Mouse (Mus musculus) stomach, embryonic 15.5 days (tissue): ENCODE results near the gene Cpeb3. TPM values are rescaled to one million over a fixed set of nuclear protein-coding genes. Genes with fewer than 3 reads are reported as not detected.
A peak's percentile ranks its signal among the peaks of the same experiment; 100 is the strongest.
"Not testable (repeated sequence)": the region's sequence is repeated elsewhere in the genome, so short reads cannot be mapped to it uniquely, and the experiment has no call there.

ENCODE experiments used
- ATAC-seq: fragments of 200-750 bp; cut with Nextera tagmentation; 2 replicates; pipeline ENCODE4 v1.8.0; 2017; ENCODE audit warnings: low read depth, moderate number of reproducible peaks, moderate TSS enrichment; ENCODE audit not compliant: insufficient read depth, low FRiP score
- H3K27ac ChIP-seq: fragments of 300-500 bp; sonication (generic); 2 replicates; pipeline ENCODE4 v1.5.1; 2015; ENCODE audit warnings: mild to moderate bottlenecking, inconsistent platforms
- H3K27me3 ChIP-seq: fragments of 300-500 bp; sonication (generic); replicated peaks from 2 replicates; pipeline ENCODE4 v1.6.1; 2015; ENCODE audit warnings: inconsistent platforms
- H3K36me3 ChIP-seq: fragments of 300-500 bp; sonication (generic); 2 replicates; pipeline ENCODE4 v1.6.1; 2015; ENCODE audit warnings: inconsistent platforms
- H3K4me1 ChIP-seq: fragments of 300-500 bp; sonication (generic); 2 replicates; pipeline ENCODE4 v1.6.1; 2015; ENCODE audit warnings: inconsistent platforms
- H3K4me2 ChIP-seq: fragments of 300-500 bp; sonication (generic); 2 replicates; pipeline ENCODE4 v1.6.1; 2015; ENCODE audit warnings: mild to moderate bottlenecking, inconsistent platforms
- H3K4me3 ChIP-seq: fragments of 300-500 bp; sonication (generic); replicated peaks from 2 replicates; pipeline ENCODE4 v1.5.1; 2015; ENCODE audit warnings: inconsistent platforms
- H3K9ac ChIP-seq: fragments of 300-500 bp; sonication (generic); 2 replicates; pipeline ENCODE4 v1.6.1; 2015; ENCODE audit warnings: inconsistent platforms
- H3K9me3 ChIP-seq: fragments of 300-500 bp; sonication (generic); 2 replicates; pipeline ENCODE4 v1.6.1; 2016; ENCODE audit warnings: inconsistent platforms
- WGBS: fragments of 180-500 bp; shearing (Covaris S2); methylation state at CpG from one replicate; pipeline ENCODE4 v1.1.7; 2015; 5-methylcytosine and 5-hydroxymethylcytosine counted together
- polyA plus RNA-seq: library from polyadenylated mRNA; unstranded; fragments of >200 nt; fragmentation: Nextera tagmentation; extraction: Ambion mirVana; gene quantifications from 2 replicates; pipeline ENCODE4 v1.2.1, GENCODE M21; 2015

The Cpeb3 gene
- polyA plus RNA-seq, 1 experiment from 2014 or later: 1.3 TPM

GRCm38 (mm10) chr19:37205155-37205554, 3.2 kb downstream of the Cpeb3 start:
- H3K9ac ChIP-seq, H3K27me3 ChIP-seq, H3K9me3 ChIP-seq, ATAC-seq, H3K27ac ChIP-seq, H3K36me3 ChIP-seq, H3K4me3 ChIP-seq, H3K4me2 ChIP-seq: not testable (repeated sequence)
- H3K4me1 ChIP-seq: peaks cover 15% of the 10 kb centered on the region; the same call in 1 of the 2 replicates

- H3K27ac ChIP-seq: no peak overlapping the region
- H3K4me2 ChIP-seq: no peak overlapping the region
- H3K4me1 ChIP-seq: 0 out of 2 replicates have a peak, but pooled peaks cover 3% of the 10 kb centered on the region
- no peak overlapping the region for H3K4me3 ChIP-seq
- no peaks in the 10 kb centered on the region for H3K36me3 ChIP-seq
- no peak overlapping the region for H3K9ac ChIP-seq
- H3K9me3 ChIP-seq: no peaks in the 10 kb centered on the region
- no peak for ATAC-seq
- H3K27me3 ChIP-seq: no peaks in the 10 kb centered on the region
- WGBS: 94% methylated on average over 1 of the region's 1 CpGs
Observed at GRCm38 (mm10) chr19:37203371-37203770, 5.0 kb downstream of the Cpeb3 start.

GRCm38 (mm10) chr19:37199889-37200288, 8.5 kb downstream of the Cpeb3 start:
- ATAC-seq: no peak
- H3K4me3 ChIP-seq: no peak overlapping the region
- no peak overlapping the region for H3K27ac ChIP-seq
- no peaks in the 10 kb centered on the region for H3K4me1 ChIP-seq
- H3K4me2 ChIP-seq: no peak overlapping the region
- H3K9me3 ChIP-seq: no peaks in the 10 kb centered on the region
- no peaks in the 10 kb centered on the region for H3K27me3 ChIP-seq
- WGBS: 79% methylated on average over 2 of the region's 2 CpGs
- H3K9ac ChIP-seq: no peak overlapping the region
- no peaks in the 10 kb centered on the region for H3K36me3 ChIP-seq

GRCm38 (mm10) chr19:37198165-37198880, 10.1 kb downstream of the Cpeb3 start:
- H3K9me3 ChIP-seq: no peaks in the 10 kb centered on the region
- 72% methylated on average over 1 of the region's 1 CpGs for WGBS

GRCm38 (mm10) chr19:37192475-37193058, 15.8 kb downstream of the Cpeb3 start:
- no peaks in the 10 kb centered on the region for H3K27me3 ChIP-seq
- no peak overlapping the region for H3K27ac ChIP-seq
- 74% methylated on average over 5 of the region's 5 CpGs for WGBS
- no peak overlapping the region for H3K4me3 ChIP-seq
- no peak overlapping the region for H3K9ac ChIP-seq
- H3K9me3 ChIP-seq: no peaks in the 10 kb centered on the region
- no peak for ATAC-seq
- H3K36me3 ChIP-seq: no peaks in the 10 kb centered on the region
- no peak overlapping the region for H3K4me2 ChIP-seq
- no peaks in the 10 kb centered on the region for H3K4me1 ChIP-seq

More at GRCm38 (mm10) chr19:37198165-37198880, 10.1 kb downstream of the Cpeb3 start:
- H3K4me1 ChIP-seq: no peaks in the 10 kb centered on the region
- no peaks in the 10 kb centered on the region for H3K27me3 ChIP-seq
- no peak; the same call in 1 of the 2 replicates for ATAC-seq
- H3K27ac ChIP-seq: no peak overlapping the region
- H3K36me3 ChIP-seq: no peaks in the 10 kb centered on the region
- H3K9ac ChIP-seq: no peak overlapping the region
- no peak overlapping the region for H3K4me2 ChIP-seq
- no peak overlapping the region for H3K4me3 ChIP-seq

GRCm38 (mm10) chr19:37188366-37188948, 19.9 kb downstream of the Cpeb3 start:
- WGBS: 66% methylated on average over 4 of the region's 4 CpGs
- H3K9ac ChIP-seq: no peak overlapping the region
- H3K27ac ChIP-seq: no peak overlapping the region
- no peaks in the 10 kb centered on the region for H3K9me3 ChIP-seq
- H3K36me3 ChIP-seq: no peaks in the 10 kb centered on the region
- no peaks in the 10 kb centered on the region for H3K27me3 ChIP-seq
- no peak overlapping the region for H3K4me3 ChIP-seq
- H3K4me2 ChIP-seq: no peak overlapping the region
- no peaks in the 10 kb centered on the region for H3K4me1 ChIP-seq
- no peak for ATAC-seq

GRCm38 (mm10) chr19:37177819-37178708, 30.3 kb downstream of the Cpeb3 start:
- H3K4me2 ChIP-seq: peak overlapping the region; percentile 43
- 14% methylated on average over 17 of the region's 17 CpGs for WGBS
- no peaks in the 10 kb centered on the region for H3K9me3 ChIP-seq
- H3K9ac ChIP-seq: no peak overlapping the region
- H3K4me3 ChIP-seq: peak overlapping the region; percentile 30
- no peaks in the 10 kb centered on the region for H3K36me3 ChIP-seq
- peaks cover 5% of the 10 kb centered on the region; the same call in 1 of the 2 replicates for H3K4me1 ChIP-seq
- peak; percentile 80 for ATAC-seq
- no peak overlapping the region for H3K27ac ChIP-seq
- peaks cover 10% of the 10 kb centered on the region; the same call in 1 of the 2 replicates for H3K27me3 ChIP-seq

GRCm38 (mm10) chr19:37176879-37177462, 31.4 kb downstream of the Cpeb3 start:
- H3K9me3 ChIP-seq: no peaks in the 10 kb centered on the region
- peaks cover 10% of the 10 kb centered on the region; the same call in 1 of the 2 replicates for H3K27me3 ChIP-seq
- WGBS: 51% methylated on average over 4 of the region's 4 CpGs
- peaks cover 5% of the 10 kb centered on the region; the same call in 1 of the 2 replicates for H3K4me1 ChIP-seq
- no peak overlapping the region for H3K4me2 ChIP-seq
- H3K4me3 ChIP-seq: no peak overlapping the region
- no peaks in the 10 kb centered on the region for H3K36me3 ChIP-seq
- no peak overlapping the region for H3K27ac ChIP-seq
- no peak for ATAC-seq
- H3K9ac ChIP-seq: no peak overlapping the region

- Histone ChIP-seq H3K9me3 (no peaks in the 10 kb centered on the region), H3K4me3 (peak overlapping the region; percentile 69), H3K36me3 (no peaks in the 10 kb centered on the region), H3K4me1 (peaks cover 5% of the 10 kb centered on the region; the same call in 1 of the 2 replicates), H3K9ac (no peak overlapping the region), H3K27ac (no peak overlapping the region), H3K27me3 (peaks cover 10% of the 10 kb centered on the region; the same call in 1 of the 2 replicates), H3K4me2 (peak overlapping the region; percentile 100)
- 8% methylated on average over 6 of the region's 6 CpGs for WGBS
- ATAC-seq: no peak
Observed at GRCm38 (mm10) chr19:37175919-37176318, 32.5 kb downstream of the Cpeb3 start.

- Histone ChIP-seq H3K27ac (peak overlapping the region; percentile 23; the same call in 1 of the 2 replicates), H3K4me3 (peak overlapping the region; percentile 69), H3K4me1 (peaks cover 5% of the 10 kb centered on the region; the same call in 1 of the 2 replicates), H3K9ac (peak overlapping the region; percentile 31; the same call in 1 of the 2 replicates), H3K4me2 (peak overlapping the region; percentile 100), H3K27me3 (peaks cover 10% of the 10 kb centered on the region; the same call in 1 of the 2 replicates), H3K9me3 (no peaks in the 10 kb centered on the region), H3K36me3 (no peaks in the 10 kb centered on the region)
- WGBS: 2% methylated on average over 12 of the region's 12 CpGs
- no peak for ATAC-seq
Observed at GRCm38 (mm10) chr19:37175436-37175805, 33.0 kb downstream of the Cpeb3 start.
